Mouse (Mus musculus): Measurements from ENCODE around the gene Btbd9.

Btbd9 gene

DNA sequence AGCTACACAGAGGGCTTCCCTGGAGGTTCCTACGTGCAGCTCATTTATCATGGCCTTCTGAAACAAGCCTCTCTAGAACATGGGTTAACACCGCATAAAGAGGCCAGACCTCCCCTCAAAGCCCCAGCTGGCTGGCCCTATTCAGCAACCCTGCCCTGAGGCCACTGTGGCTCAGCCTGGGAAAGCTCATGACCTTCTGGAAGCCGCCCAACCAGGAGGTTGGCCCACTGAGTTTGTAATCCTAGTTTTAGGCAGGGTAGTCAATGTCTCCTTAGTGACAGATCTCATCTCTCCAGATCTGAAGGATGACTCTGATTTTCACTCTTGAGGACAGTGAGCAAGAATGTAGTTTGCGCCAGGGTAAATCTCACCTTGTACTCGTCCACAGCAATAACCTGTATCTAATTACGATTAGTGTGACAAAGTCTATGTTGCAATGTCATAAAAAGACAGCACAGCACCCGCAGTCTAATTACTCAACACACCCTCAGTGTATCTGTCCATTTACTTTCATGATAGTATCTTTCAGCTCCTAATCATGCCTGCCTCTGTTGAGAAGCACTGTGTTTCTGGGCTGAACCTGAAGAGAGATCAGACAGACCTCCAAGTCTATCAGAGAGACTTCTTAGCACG is 320.2 kb downstream of the Btbd9 start:
- DNase-seq (ENCODE audit: inconsistent age in 2 of 2, low spot score in 1 of 2) = peak in 1 of 2 experiments; percentile 61

DNA sequence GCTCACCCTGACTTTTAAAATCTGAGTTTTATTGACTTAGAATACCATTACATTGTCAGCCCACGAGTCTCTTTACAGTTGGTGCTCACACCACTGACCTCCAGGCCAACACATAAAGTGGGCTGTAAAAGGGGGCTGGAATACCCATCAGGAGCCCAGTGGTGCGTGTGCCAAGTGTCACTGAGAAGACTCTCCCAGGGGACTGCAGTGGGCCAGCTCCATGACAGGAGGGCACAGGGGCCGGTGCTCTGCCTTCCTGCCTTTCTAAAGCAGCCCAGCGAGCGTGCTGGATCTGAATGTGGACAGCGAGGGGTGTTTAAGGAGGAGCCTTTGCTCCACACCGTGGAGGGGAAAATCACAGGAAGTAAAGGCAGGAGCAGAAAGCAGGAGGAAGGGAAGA is 322.4 kb downstream of the Btbd9 start:
- no peak for DNase-seq (ENCODE audit: inconsistent age in 2 of 2, low spot score in 1 of 2)

DNA sequence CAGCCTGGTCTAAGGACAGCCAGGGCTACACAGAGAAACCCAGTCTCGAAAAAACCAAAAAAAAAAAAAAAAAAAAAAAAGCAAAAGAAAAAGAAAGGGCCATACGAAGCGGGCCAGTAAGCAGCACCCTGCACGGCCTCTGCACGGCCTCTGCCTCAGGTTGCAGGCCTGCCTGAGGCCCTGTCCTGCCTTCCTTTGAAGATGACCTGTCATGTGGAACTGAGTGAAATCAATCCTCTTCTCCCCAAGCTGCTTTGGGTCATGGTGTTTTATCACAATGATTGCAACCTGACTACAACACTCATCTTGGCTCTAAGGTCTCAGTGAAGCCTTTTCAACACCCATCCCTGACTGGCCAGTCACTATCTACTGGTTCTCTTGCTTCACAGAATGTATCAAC is 323.3 kb downstream of the Btbd9 start:
- no peak for DNase-seq (ENCODE audit: inconsistent age in 2 of 2, low spot score in 1 of 2)

DNA sequence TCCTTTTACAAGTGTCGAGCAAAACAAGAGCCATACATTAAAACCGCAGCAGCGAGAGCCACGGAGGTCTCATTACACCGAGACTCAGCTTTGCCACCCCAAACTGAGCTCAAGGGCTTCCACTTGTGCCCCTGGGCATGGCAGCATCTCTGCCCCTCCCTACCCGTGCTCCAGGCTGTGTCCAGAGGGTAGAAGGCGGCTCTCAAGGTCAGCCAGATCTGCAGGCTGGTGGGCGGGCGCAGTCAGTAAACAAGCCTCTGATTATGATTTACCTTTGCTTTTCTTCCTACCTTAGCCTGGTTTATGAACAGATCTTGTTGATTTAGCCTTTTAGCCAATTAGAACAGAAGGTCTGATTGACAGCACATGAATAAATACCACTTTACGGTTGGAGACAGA is 331.0 kb downstream of the Btbd9 start:
- DNase-seq (ENCODE audit: inconsistent age in 2 of 2, low spot score in 1 of 2) = peak; percentile 45 to 64

DNA sequence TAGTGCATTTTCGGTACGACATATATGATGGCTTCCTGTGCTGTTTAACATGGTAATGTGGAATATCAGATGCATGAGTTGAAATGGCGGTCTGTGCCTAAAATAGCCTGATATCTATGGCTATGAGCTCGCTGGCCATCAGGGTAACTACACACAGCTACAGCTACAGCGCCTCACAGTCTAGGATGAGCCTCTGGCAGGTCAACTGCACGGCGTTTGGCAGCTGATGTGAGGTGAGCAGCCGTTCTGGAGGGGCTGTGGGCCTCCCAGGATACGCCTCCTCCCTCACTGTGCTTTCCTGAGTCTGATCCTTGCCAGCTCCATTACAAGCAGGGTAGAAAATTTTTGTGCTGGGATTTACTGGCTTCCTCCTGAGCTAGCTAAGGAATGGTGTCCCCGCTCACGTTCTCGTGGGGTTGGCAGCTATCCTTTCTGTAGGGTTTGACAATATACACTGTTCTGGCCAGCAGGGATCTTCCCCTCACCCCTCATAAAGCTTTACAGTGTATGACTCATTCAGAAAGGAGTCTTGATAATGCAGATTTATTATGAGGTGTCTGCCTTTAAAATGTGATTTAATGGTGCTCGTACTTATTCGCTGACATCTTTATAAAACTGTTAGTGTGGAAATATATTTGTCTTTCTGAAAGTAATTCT is 331.5 kb downstream of the Btbd9 start:
- no peak for DNase-seq (ENCODE audit: inconsistent age in 2 of 2, low spot score in 1 of 2)

DNA sequence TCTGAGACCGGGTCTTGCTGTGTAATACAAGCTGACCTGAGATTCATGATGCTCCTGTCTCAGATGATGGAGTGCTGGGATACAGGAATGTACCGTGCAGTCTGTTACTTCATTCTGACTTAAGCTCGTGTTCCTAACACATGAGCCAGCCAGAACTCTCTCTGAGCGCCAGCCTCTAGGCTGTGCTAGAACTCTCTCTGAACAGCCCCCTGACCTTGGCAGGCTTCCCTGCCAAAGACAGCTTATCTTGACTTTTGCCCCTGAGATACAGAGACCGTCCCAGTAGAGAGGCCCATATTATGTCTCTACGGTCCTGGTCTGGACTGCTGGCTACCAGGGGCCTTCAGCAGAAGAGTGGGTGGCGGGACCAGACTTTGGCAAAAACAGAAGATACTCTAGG is 332.7 kb downstream of the Btbd9 start:
- DNase-seq (ENCODE audit: inconsistent age in 2 of 2, low spot score in 1 of 2) = peak; percentile 56 to 63

DNA sequence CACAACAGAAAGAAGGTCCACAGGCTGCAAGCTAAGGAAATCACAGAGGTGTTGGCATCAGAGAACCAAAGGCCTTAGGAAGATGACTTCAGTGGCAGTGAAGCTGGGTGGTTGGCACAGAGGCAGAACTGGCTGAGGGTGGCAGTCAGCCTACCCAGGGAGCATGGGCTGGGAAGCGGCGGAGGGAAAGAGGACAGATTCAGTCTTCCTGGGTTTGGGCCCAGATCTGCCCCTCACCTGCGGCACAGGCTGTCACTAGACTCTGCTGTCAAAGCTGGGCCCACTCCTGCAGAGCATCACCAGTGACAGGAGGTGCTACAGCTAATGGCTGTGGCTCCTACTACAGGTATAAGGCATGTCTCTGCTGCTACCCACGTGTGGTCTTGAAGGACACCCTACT is 333.6 kb downstream of the Btbd9 start:
- no peak for DNase-seq (ENCODE audit: inconsistent age in 2 of 2, low spot score in 1 of 2)

DNA sequence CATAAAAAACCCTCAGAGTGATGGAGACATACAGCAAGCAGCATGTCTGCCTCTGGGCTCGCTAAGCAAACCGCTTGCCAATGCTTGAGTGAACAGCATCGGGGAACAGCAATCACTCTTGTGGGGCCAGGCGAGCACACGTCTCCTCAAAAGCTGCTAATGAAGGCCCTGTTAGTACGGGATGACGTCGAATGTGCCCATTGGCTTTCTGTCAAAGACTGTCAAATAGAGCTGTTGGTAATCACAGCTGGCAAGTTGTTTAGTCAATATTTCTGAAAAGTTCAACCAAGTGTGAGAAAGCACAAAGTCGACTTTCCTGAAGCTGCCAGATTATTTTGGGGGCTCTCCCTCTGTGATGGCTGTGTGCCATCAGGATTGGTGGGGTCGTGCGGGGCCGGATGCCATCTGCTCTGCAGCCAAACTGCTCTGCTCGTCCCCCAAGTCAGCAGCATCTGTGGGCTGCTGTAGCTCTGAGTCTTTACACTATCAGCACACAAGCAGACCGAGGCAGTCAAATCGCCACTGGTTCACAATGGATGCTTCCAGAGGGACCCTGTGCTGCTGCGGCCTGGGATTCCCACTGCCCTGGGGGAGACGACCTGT is 334.5 kb downstream of the Btbd9 start:
- DNase-seq (ENCODE audit: inconsistent age in 2 of 2, low spot score in 1 of 2) = no peak

DNA sequence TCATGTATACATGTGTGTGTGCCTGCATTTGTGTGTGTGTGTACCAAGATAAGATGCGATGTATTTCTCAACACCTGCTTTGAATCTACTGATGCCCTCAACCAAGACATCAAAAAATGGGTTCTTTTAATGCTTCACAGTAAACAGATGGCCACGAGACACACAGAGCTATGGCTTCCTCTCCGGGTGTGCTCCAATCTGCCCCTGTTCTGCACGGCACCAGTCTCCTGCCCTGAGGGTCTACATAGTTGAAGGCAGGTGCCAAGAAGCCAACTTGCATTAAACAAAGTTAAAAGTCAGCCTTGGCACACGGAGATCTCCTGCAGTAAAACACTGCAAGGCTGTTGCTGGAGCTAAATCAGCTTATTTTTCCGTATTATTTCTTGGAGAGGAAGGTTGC is 335.2 kb downstream of the Btbd9 start:
- no peak for DNase-seq (ENCODE audit: inconsistent age in 2 of 2, low spot score in 1 of 2)

DNA sequence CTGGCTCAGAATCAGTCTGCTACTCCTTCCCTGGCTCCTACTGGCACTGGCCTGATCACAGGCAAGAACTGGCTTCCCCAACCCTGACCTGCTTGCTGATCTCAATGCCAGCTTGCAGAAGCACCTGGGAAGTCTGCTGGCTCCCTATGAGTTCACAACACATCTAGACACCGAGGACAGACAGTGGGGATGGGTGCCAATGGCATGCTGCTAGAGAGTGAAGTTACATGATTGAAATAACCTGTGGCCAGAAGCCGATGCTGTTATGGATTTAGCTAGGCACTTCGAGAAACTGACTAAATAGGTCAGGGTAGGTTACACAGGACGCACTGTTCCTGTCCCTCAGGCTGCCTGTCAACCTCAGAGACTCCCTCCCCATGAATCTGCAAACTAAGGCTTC is 335.6 kb downstream of the Btbd9 start:
- no peak for DNase-seq (ENCODE audit: inconsistent age in 2 of 2, low spot score in 1 of 2)

DNA sequence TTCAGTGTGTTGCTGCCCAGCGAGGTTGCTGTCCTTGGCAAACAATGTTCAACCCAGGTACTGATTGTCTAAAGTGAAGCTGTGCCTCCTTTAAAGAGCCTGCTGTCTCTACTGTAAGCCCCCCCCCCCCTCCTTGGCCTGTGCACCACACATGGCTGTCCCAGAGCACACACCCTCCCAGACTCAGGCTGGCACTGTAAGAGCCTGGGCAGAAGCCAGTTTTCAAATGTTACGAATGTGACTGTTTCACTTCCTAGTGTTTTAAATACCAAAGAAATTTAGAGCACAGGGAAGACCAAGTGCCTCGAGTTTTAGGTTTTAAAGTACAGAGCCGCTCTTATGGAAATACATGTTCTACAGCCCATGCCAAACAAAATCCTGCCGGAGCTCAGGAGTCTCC is 336.8 kb downstream of the Btbd9 start:
- peak in 1 of 2 experiments; percentile 57 for DNase-seq (ENCODE audit: inconsistent age in 2 of 2, low spot score in 1 of 2)

DNA sequence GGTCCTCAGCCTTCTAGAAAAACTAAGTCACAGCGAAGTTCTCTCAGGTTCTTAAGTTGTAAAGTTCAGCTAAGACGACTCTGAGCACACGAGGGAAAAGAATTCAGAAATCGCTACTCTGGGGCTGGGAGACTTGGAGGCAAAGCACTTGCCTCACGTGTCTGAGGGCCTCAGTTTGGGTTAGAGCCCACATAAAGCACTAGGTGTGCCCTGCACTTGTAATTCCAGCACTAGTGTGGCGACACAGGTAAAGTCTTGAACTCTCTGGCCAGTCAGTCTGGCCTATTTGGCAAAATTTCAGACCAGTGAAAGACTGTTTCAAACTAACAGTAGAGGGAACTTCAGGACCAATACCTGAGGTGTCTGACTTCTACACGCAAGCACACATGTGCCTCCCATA is 338.7 kb downstream of the Btbd9 start:
- no peak for DNase-seq (ENCODE audit: inconsistent age in 2 of 2, low spot score in 1 of 2)

DNA sequence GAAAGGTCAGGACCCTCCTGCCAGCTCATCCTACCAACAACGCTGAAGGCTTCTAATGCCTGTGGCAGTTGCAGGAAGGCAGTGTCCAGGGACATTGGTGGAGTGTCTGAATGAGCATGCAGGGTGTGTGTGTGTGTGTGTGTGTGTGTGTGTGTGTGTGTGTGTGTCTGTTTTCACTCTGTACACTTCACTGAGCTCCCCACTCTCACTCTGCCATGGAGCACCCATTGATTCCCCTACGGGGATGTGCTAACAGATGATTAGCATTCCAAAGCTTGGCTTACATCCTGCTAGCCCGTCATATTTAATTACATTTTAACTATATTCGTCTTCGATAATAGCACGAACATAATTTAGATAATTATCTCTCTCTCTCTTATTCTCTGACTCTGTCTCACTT is 339.7 kb downstream of the Btbd9 start:
- no peak for DNase-seq (ENCODE audit: inconsistent age in 2 of 2, low spot score in 1 of 2)

DNA sequence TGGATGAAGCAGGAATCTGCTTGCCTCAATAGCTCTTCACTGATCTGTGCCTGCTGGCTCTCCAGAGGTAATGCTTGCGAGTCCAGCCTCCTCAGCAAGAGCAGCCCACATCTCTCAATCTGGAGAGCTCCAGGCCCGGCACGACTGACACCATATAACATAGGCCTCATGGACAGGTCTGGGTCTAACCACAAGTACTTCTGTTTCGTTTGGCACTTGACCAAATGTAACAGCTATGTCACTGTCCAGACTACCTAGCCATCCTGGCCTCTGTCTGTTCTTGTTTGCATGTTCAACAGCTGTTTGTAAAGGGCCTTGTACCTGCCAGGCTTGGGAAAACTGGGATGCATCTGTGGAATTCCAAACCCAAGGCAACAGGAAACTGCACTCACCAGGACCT is 340.9 kb downstream of the Btbd9 start:
- no peak for DNase-seq (ENCODE audit: inconsistent age in 2 of 2, low spot score in 1 of 2)

DNA sequence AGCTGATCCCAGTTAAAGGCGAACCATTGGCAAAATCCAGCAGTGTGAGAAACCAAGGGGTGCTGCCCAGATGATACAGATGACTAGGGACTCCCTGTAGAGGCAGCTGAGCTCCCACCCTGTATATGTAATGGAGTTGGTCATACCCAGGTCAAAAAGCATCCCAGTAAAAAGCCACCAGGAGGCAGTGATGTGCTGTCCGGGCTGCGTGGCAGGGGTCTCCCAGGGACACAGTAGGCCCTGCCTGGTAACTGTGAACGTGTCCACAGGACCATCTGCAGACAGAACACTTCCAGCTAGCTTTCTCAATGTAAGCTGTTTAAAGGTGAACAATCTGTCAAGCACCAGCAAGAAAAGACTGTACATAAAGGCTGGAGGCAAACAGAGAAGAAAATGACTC is 343.6 kb downstream of the Btbd9 start:
- no peak for DNase-seq (ENCODE audit: inconsistent age in 2 of 2, low spot score in 1 of 2)

DNA sequence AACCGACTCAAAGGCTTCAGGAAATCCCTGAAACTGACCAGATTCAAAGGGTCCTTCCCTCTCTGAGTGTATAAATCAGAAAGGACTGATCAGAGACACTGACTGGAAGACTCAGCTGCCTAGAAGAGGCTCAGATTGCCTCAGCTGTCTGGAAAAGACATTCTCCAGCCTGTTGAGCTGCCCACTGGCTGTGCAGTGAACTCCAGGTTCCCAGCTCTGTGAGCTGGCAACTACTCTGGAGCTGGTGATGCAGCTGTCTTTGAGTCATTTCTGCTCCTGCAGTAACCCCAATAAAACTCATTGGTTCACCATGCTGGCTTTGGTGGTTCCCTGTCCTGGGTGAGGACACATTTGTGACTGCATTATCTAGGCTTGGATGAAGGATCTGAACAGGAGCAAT is 344.8 kb downstream of the Btbd9 start:
- DNase-seq (ENCODE audit: inconsistent age in 2 of 2, low spot score in 1 of 2) = no peak

DNA sequence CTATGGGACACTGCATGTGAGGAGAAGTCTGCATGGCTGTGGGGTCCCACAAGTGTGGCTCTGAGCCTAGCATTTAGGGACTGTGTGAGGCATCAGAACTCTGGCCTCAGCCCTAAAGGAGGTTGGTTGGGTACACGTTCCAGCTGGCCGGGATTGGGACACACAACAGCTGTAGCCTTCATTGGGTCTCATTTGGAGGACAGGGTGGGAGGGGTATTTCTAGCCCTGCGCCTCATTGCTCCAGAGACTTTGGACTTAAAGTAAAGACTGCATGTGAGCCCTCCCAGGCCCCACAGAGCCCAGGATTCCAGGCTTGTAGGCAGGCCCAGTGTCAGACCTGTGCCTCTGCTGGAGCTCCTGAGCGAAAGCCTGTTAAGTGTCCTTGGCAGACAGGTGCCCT is 345.9 kb downstream of the Btbd9 start:
- DNase-seq (ENCODE audit: inconsistent age in 2 of 2, low spot score in 1 of 2) = peak in 1 of 2 experiments; percentile 28

DNA sequence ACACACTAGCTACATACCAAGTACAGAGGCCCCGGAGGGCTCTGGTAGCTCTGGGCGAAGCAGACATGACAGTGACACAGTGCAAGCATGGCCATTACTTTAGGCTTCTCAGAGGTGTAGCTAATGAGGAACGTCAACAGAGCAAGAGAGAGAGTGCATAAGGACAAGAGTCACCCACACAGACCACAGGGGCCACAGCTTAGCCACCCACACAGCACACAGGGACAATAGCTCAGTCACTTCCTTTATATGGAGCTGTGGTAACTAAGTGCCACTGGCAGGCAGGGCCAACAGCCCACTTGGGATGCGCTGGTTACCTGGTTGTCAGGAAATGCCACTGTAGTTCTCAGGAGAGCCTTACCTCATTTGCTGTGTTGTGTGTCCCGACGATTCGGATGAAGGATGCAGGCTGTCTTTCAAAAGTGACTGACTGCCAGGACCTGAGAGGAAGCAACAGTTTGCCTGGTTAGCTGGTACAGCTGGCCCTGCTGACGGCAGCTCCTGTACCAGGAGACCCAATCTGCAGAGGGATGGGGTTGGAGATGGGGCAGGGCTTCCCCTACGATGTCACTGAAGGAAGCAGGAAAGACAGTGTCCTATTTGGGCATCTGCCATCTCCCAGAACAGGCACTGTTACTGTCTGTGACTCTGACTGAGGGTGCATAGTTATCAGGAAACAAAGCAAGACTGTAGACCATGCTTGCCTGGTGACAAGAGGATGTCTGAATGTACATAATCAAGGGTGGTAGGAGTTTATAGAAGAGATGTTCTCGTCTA is 347.7 kb downstream of the Btbd9 start:
- DNase-seq (ENCODE audit: inconsistent age in 2 of 2, low spot score in 1 of 2) = no peak

DNA sequence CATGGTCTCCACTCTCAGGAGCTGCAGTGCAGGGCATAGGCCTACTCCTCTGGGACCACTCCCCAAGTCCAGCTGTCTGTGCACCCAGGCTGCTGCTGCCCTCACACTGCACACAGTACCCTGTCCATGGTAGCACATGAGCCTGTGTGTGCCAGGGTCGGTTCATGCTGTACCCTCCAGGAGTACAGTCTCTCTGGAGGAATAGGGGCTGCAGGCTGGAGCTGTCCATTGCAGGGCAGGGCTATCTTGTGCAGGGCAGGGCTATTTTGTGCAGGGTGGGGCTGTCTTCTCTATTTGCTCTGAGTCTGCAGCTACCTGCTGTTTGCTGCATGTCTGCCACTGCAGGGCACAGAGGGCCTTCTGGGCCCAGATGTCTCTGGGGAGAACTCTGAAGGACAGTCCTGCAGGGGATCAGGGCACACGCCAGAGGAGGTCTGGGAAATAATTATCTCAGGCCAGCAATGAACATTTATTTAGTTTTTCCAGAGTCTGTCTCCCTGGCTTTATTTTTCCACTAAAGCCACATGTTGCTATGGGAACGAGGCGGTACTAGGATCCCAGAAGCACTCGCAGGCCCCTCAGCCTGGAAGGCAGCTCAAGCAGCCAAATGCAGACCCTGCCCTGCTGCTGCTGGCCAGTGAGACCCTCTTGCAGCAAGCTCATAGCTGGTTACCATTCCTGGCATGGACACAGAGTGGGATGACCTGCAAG is 351.1 kb downstream of the Btbd9 start:
- DNase-seq (ENCODE audit: inconsistent age in 2 of 2, low spot score in 1 of 2) = no peak

DNA sequence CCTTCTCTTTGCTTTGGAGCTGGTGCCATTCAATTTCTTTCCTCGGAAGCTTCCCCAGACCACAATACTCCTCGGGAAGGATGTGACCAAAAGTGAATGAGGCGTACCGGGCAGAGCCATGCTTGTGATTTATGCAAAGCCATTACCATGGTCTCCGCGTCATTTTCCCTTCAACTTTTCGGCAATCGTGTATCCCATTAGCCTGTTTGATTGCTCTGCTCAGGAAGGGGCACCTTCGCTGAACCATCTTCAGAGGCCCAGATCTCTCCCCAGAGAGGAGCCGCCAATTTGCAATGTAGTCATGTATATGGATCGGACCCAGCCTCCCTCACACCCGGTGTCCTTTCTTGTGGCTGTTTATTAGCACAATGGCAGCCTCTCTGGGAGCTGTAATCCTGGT is 353.5 kb downstream of the Btbd9 start:
- DNase-seq (ENCODE audit: inconsistent age in 2 of 2, low spot score in 1 of 2) = no peak

DNA sequence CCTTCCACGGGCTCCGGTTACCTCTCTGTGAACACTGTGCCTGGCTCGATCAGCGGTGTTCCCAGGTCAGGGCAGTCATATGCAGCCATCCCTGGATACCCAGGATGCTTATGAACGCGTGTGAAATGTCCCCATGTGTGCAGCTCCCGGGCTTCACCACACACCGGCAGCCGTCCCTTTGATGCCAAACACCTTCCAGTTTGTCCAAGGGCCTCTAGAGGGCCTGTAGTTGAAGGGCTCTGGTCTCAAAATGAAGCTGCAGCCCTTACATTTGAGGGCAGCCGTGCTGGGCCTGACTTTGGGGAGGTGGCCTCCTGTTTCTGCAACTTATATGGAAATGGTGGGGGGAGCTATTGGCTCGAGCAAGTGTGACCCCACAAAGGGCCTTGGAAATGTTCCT is 353.9 kb downstream of the Btbd9 start:
- DNase-seq (ENCODE audit: inconsistent age in 2 of 2, low spot score in 1 of 2) = no peak
